Mouse (Mus musculus): ENCODE results near the gene Slc22a8. TPM values are rescaled to one million over a fixed set of nuclear protein-coding genes. Genes with fewer than 3 reads are reported as not detected.

Gene Slc22a8
- polyA plus RNA-seq (2012; ENCODE audit: low replicate concordance): not detected in 2 replicates

DNA sequence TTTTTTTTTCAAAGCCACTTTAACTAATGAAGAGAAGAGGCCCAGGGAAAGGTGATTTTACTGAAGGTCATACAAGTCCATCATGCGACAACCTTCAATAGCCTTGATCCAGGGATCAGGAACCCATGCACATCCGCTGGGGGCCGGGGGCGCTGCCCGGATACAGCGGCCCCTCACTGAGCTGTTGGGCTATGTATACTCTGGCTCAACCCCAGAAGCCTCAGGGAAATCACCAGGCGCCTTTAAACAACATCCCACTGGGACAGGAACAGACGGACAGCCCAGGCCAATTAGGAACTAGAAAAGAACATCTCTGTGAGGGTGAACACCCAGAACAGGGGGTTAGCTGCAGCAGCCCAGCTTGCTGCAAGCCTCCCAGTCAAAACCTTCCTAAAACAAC, at the start of gene Slc22a8:
Gene Slc22a8 (plus strand): TSS at position 301 of the 400 bp plus-strand sequence.

DNA sequence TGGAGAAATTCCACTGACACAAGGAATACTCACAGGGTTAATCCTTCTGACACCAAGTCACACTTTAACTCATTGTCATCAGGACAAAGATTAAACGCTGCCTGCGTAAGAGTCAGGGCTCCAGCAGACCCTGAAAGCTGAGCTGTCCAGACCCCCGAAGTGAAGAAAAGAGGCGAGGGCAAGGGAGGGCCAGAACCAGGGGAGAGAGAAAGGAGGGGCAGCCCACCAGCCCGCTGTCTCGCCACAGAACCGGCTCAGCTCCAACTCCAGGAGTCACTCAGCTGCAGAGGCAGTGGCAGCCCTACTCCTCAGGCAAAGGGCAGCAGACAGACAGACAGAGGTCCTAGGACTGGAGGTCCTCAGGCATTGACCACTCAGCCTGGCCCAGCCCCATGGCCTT, 26.9 kb downstream of the Slc22a8 start, which contains the start of gene Slc22a6:
Gene Slc22a6 (plus strand): TSS at position 136 of the 400 bp plus-strand sequence.

Other genes starting within 250 kb of the Slc22a8 start
- not detected in 2 replicates for gene Slc22a30, start 186.1 kb upstream of the Slc22a8 start, polyA plus RNA-seq (2012; ENCODE audit: low replicate concordance)
- not detected in 2 replicates for gene Slc22a6, start 26.8 kb downstream of the Slc22a8 start, polyA plus RNA-seq (2012; ENCODE audit: low replicate concordance)
- not detected in 2 replicates for gene Chrm1, start 72.5 kb downstream of the Slc22a8 start, polyA plus RNA-seq (2012; ENCODE audit: low replicate concordance)
- gene Slc3a2, start 132.1 kb downstream of the Slc22a8 start, polyA plus RNA-seq (2012; ENCODE audit: low replicate concordance): 129 and 167 TPM in 2 replicates
- gene Wdr74, start 144.6 kb downstream of the Slc22a8 start, polyA plus RNA-seq (2012; ENCODE audit: low replicate concordance): 21.6 and 29.2 TPM in 2 replicates
- gene 1700092M07Rik, start 149.5 kb downstream of the Slc22a8 start, polyA plus RNA-seq (2012; ENCODE audit: low replicate concordance): not detected in 2 replicates
- gene Stx5a, start 150.2 kb downstream of the Slc22a8 start, polyA plus RNA-seq (2012; ENCODE audit: low replicate concordance): 17.5 and 22.6 TPM in 2 replicates
- 39.0 and 42.9 TPM in 2 replicates for gene Nxf1, start 165.8 kb downstream of the Slc22a8 start, polyA plus RNA-seq (2012; ENCODE audit: low replicate concordance)
- gene Tmem223, start 179.7 kb downstream of the Slc22a8 start, polyA plus RNA-seq (2012; ENCODE audit: low replicate concordance): 69.6 and 147 TPM in 2 replicates
- gene Tmem179b, start 183.2 kb downstream of the Slc22a8 start, polyA plus RNA-seq (2012; ENCODE audit: low replicate concordance): 19.3 and 85.5 TPM in 2 replicates
- 47.7 and 56.1 TPM in 2 replicates for gene Taf6l, start 195.2 kb downstream of the Slc22a8 start, polyA plus RNA-seq (2012; ENCODE audit: low replicate concordance)
- 4.5 and 17.9 TPM in 2 replicates for gene Polr2g, start 207.3 kb downstream of the Slc22a8 start, polyA plus RNA-seq (2012; ENCODE audit: low replicate concordance)
- gene Zbtb3, start 211.3 kb downstream of the Slc22a8 start, polyA plus RNA-seq (2012; ENCODE audit: low replicate concordance): 0.39 and 2.0 TPM in 2 replicates
- 4.0 and 4.6 TPM in 2 replicates for gene Ttc9c, start 228.1 kb downstream of the Slc22a8 start, polyA plus RNA-seq (2012; ENCODE audit: low replicate concordance)
- 59.4 and 120 TPM in 2 replicates for gene Hnrnpul2, start 228.8 kb downstream of the Slc22a8 start, polyA plus RNA-seq (2012; ENCODE audit: low replicate concordance)
- 40.3 and 101 TPM in 2 replicates for gene AC129217.1, start 238.5 kb downstream of the Slc22a8 start, polyA plus RNA-seq (2012; ENCODE audit: low replicate concordance)
- gene Bscl2, start 246.2 kb downstream of the Slc22a8 start, polyA plus RNA-seq (2012; ENCODE audit: low replicate concordance): 36.5 and 111 TPM in 2 replicates
- gene Gng3, start 247.9 kb downstream of the Slc22a8 start, polyA plus RNA-seq (2012; ENCODE audit: low replicate concordance): not detected in 2 replicates